Mouse (Mus musculus) brown adipose tissue, adult 24 weeks (tissue): ENCODE data around the gene Tnfrsf1b. TPM values are rescaled to one million over a fixed set of nuclear protein-coding genes. Genes with fewer than 3 reads are reported as not detected.
A peak's percentile ranks its signal among the peaks of the same experiment; 100 is the strongest.
"Not testable (repeated sequence)": the region's sequence is repeated elsewhere in the genome, so short reads cannot be mapped to it uniquely, and the experiment has no call there.

Source experiments
- H3K27ac ChIP-seq: fragments of 200-500 bp; replicated peaks from 2 replicates; pipeline ENCODE4 v1.5.1; 2012; ENCODE audit warnings: low read depth, mild to moderate bottlenecking, low read length
- H3K4me1 ChIP-seq: fragments of 200-500 bp; 2 replicates; pipeline ENCODE4 v1.6.1; 2012; ENCODE audit warnings: low read length, mixed read lengths; ENCODE audit not compliant: control insufficient read depth, insufficient read depth, insufficient read length
- H3K4me3 ChIP-seq: fragments of 200-500 bp; 2 replicates; pipeline ENCODE4 v1.5.1; 2012; ENCODE audit warnings: low read depth, mild to moderate bottlenecking, low read length, moderate library complexity; ENCODE audit not compliant: insufficient read depth
- polyA plus RNA-seq: library from polyadenylated mRNA; stranded (reverse); fragments of >200 nt; gene quantifications from 2 replicates; pipeline ENCODE4 v1.2.4, GENCODE M21; 2012; ENCODE audit not compliant: missing spikeins, insufficient read depth, insufficient read length

Tnfrsf1b gene
- polyA plus RNA-seq, 1 experiment: 3.4 TPM

DNA sequence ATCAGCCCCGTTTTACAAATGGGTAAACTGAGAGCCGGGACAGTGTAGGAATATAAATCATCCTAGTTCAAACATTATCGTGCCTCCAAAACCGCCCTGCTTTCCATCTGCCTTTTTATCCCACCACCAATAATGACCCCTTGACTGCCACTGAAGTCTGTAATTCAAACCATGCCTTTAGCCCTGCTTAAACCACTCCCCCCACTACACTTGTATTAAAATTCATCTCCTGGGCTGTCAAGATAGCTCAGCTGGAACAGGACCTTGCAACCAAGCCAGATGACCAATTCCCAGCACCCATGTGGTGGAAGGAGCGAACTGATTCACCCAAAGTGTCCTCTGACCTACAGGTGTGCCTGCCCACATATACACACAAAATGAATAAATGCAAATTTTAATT, 51.5 kb downstream of the Tnfrsf1b start:
- H3K4me1 ChIP-seq: peaks cover 7% of the 10 kb centered on the region; the same call in 1 of the 2 replicates
- no peak overlapping the region for H3K4me3 ChIP-seq
- H3K27ac ChIP-seq: no peak overlapping the region

GRCm38 (mm10) chr4:145194559-145195162, 52.0 kb downstream of the Tnfrsf1b start, which contains the start of gene Vps13d:
Gene Vps13d (minus strand): TSS chr4:145195005.
- H3K27ac ChIP-seq: peak within 1 kb of the TSS; percentile 77
- H3K4me3 ChIP-seq: peak within 1 kb of the TSS; percentile 91
- H3K4me1 ChIP-seq: peaks cover 7% of the 10 kb centered on the region; the same call in 1 of the 2 replicates

DNA sequence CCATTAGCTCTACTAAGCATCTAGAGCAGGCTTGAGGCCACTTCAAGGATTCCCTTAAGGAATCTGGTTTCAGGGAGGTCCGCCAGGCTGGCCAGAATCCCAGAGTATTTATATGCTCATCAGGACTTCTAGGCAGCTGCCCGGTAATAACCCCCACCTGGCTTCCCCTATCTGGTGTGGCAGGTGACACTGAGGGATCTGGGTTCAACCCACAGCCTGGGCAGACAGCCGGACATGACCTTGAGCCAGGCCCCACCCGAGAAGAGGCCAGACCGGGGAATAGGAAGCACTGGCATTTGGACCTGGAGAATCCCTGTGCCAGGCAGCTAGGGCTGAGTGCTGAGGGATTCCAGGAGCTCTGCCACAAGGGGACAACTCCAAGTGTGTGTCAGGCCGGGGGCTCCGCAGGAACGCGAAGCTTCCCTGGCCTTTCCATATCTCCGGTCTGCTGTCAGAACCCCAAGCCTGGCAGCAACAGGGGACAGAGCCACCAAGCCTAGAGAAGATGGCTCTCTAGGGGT, 52.6 kb downstream of the Tnfrsf1b start:
- peak overlapping the region; percentile 91 for H3K4me3 ChIP-seq
- peak overlapping the region; percentile 77 for H3K27ac ChIP-seq
- peaks cover 3% of the 10 kb centered on the region; the same call in 1 of the 2 replicates for H3K4me1 ChIP-seq

- Histone ChIP-seq H3K4me1 (peaks cover 3% of the 10 kb centered on the region; the same call in 1 of the 2 replicates), H3K27ac (peak overlapping the region; percentile 77), H3K4me3 (peak overlapping the region; percentile 91)
Measured at GRCm38 (mm10) chr4:145193406-145193805, 53.3 kb downstream of the Tnfrsf1b start.

GRCm38 (mm10) chr4:145192686-145193085, 54.0 kb downstream of the Tnfrsf1b start:
- Histone ChIP-seq H3K4me3 (peak overlapping the region; percentile 28; the same call in 1 of the 2 replicates), H3K4me1 (peaks cover 5% of the 10 kb centered on the region), H3K27ac (peak overlapping the region; percentile 54; the same call in 1 of the 2 replicates)

- Histone ChIP-seq H3K4me3 (no peak overlapping the region), H3K4me1 (peaks cover 5% of the 10 kb centered on the region), H3K27ac (no peak overlapping the region)
Measured at GRCm38 (mm10) chr4:145188561-145188960, 58.1 kb downstream of the Tnfrsf1b start.

DNA sequence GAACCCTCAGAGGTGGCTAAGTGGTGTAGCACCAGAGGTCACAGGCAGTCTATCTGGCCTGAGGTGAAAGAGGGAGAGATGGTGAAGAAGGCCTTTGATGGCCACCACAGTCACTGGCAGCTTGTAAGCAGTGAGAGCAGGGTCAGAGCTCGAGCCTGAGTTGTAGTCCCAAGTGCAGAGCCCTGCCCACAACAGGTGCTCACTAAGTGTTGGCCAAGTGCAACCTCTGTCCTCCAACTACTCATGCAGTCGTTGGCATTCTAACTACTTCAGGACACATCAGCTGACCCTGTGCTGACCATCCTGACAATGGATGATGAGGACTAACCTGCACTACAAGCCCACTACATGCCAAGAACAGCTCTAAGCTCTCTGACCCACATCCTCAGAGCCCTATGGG, 59.1 kb downstream of the Tnfrsf1b start:
- Histone ChIP-seq H3K4me1 (peaks cover 5% of the 10 kb centered on the region), H3K4me3 (no peak overlapping the region), H3K27ac (no peak overlapping the region)

DNA sequence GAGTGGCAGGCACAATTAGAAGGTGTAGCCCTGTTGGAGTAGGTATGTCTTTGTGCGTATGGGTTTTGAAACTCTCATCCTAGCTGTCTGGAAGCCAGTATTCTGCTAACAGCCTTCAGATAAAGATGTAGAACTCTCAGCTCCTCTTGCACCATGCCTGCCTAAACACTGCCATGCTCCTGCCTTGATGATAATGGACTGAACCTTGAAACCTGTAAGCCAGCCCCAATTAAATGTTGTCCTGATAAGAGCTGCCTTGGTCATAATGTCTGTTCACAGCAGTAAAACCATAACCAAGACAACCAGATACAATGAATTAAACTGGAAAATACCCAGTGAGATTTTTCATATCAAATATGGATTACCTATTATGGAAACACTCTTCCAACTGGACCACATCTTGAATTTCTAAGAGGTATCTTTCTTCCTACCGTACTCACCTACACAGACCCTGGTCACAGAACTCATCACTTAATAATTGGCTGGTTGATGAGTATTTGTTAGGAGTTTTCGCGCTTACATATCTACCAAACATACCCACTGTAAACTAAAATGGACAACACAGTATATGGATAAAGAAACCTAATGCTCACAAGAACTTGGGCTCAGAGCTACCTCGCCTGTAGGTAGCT, 67.6 kb downstream of the Tnfrsf1b start:
- Histone ChIP-seq H3K27ac (no peak overlapping the region), H3K4me1 (no peaks in the 10 kb centered on the region), H3K4me3 (no peak overlapping the region)

DNA sequence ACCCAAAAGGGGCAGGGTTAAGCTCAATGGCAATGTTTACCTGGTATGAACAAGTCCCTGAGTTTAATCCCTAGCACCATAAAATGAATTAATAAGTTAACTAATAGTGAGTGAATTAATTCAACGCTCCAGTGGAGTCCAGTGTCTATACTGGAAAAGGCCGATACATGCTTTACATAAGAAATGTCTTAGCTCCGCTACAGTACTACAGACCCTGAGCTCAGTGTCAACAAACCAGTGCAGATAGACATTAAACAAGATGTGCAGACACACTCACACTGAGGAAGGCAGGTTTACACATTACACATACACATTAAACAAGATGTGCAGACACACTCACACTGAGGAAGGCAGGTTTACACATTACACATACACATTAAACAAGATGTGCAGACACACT, 81.1 kb downstream of the Tnfrsf1b start:
- H3K4me1 ChIP-seq, H3K4me3 ChIP-seq, H3K27ac ChIP-seq: not testable (repeated sequence)

DNA sequence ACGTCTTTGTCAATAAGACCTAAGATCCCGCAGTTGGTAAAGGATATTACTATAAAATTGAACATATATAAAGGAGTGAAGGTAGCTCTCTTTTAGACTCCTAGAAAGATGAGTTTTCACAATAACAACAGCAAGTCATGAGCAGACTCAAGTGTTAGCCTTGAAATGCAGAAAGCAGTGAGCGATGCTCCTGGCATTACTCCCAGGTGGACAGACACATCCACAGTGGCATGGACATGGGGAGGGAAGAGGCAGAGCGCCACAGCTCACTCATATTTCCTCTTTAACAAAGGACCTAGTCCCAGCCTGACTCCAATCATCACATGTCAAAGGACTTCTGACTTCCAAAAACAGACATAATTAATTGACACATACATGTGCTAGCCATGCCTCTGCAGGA, 82.6 kb downstream of the Tnfrsf1b start:
- H3K27ac ChIP-seq: no peak overlapping the region
- H3K4me3 ChIP-seq: no peak overlapping the region
- no peaks in the 10 kb centered on the region for H3K4me1 ChIP-seq

Other genes starting within 250 kb of the Tnfrsf1b start
- gene Vps13d, start 51.9 kb downstream of the Tnfrsf1b start, polyA plus RNA-seq: 30.9 and 35.6 TPM in 2 replicates
- gene Tnfrsf8, start 68.3 kb upstream of the Tnfrsf1b start, polyA plus RNA-seq: not detected in 2 replicates